Mouse (Mus musculus) lung, adult 2 months (tissue): ENCODE measurements around the gene Brpf1. TPM values are rescaled to one million over a fixed set of nuclear protein-coding genes. Genes with fewer than 3 reads are reported as not detected.

Experiments
- DNase-seq: peaks from one replicate; pipeline ENCODE4 v3.0.0; 2022
- H3K4me1 ChIP-seq: fragments of 200-500 bp; 2 replicates; pipeline ENCODE4 v1.6.1; 2011; ENCODE audit warnings: low read length; ENCODE audit not compliant: control insufficient read depth, insufficient read depth
- H3K4me3 ChIP-seq: fragments of 200-500 bp; replicated peaks from 2 replicates; pipeline ENCODE3; 2011; ENCODE audit warnings: low read depth, mild to moderate bottlenecking, control low read depth, low read length; ENCODE audit errors: extremely low read depth
- CTCF ChIP-seq: fragments of 200-500 bp; IDR thresholded peaks from 2 replicates; pipeline ENCODE4 v1.5.1; 2011; ENCODE audit warnings: mild to moderate bottlenecking, low read length, control low read depth; ENCODE audit not compliant: insufficient read depth
- POLR2A ChIP-seq: fragments of 200-500 bp; IDR thresholded peaks from 2 replicates; pipeline ENCODE4 v1.6.1; 2011; ENCODE audit warnings: low read depth, mild to moderate bottlenecking, control low read depth, low read length, borderline replicate concordance; ENCODE audit errors: extremely low read depth
- WGBS: fragments of 180-500 bp; shearing (Covaris S2); methylation state at CpG from one replicate; pipeline ENCODE4 v1.1.7; 2018; 5-methylcytosine and 5-hydroxymethylcytosine counted together
- polyA plus RNA-seq: library from polyadenylated mRNA; depleted of rRNA; stranded (reverse); fragments of >200 nt; gene quantifications from 2 replicates; pipeline ENCODE4 v1.2.3, GENCODE M21; 2012

Brpf1 gene
- polyA plus RNA-seq, 1 experiment = 21.3 TPM

DNA sequence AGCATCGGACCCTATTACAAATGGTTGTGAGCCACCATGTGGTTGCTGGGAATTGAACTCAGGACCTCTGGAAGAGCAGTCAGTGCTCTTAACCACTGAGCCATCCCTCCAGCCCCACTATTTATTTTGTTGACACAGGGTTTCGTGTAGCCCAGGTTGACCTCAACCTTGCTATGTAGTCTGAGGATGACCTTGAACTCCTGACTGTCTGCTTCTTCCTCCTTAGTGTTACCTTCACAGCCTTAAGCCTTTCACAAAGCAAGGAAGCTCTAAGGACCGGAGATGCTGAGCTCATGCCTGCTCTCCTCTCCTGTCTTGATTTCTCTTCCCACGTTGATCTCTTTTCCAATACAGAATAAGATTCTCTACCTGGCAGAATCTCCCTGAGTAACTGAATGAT lies 40.0 kb downstream of the Brpf1 start:
- Histone ChIP-seq H3K4me3 (no peak overlapping the region), H3K4me1 (peaks cover 12% of the 10 kb centered on the region)
- WGBS = 76% methylated on average over 4 of the region's 4 CpGs
- DNase-seq = no peak
- TF ChIP-seq POLR2A (no peak), CTCF (no peak)

DNA sequence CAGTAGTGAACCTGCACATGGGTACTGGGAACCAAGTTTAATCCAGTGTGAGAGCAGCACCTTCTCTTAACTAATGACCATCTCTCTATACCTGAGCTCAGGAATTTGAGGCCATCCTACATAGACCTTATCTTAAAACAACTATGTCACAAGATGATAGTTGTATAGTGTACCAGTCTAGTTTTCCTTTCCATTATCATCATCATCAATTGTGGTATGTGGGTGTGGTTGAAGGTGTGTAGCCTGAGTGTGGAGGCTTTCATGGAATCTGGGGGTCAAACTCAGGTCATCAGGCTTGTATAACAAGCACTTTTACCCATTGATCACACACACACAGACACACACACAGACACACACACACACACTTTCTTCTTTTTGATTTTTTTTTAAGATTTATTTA lies 43.6 kb downstream of the Brpf1 start:
- DNase-seq = no peak
- H3K4me1 ChIP-seq = 0 out of 2 replicates have a peak, but pooled peaks cover 2% of the 10 kb centered on the region
- H3K4me3 ChIP-seq = no peak overlapping the region
- TF ChIP-seq POLR2A (no peak), CTCF (no peak)

GRCm38 (mm10) chr6:113351161-113351560 lies 44.2 kb downstream of the Brpf1 start:
- no peak for DNase-seq
- H3K4me3 ChIP-seq = no peak overlapping the region
- WGBS = 91% methylated on average over 1 of the region's 1 CpGs
- 0 out of 2 replicates have a peak, but pooled peaks cover 2% of the 10 kb centered on the region for H3K4me1 ChIP-seq
- TF ChIP-seq CTCF (no peak), POLR2A (no peak)

- H3K4me3 ChIP-seq = no peak overlapping the region
- H3K4me1 ChIP-seq = 0 out of 2 replicates have a peak, but pooled peaks cover 2% of the 10 kb centered on the region
- DNase-seq = no peak
- no peak for TF ChIP-seq CTCF
- TF ChIP-seq POLR2A = no peak
- 44% methylated on average over 10 of the region's 10 CpGs for WGBS
Measured at GRCm38 (mm10) chr6:113351653-113352052, 44.7 kb downstream of the Brpf1 start.

DNA sequence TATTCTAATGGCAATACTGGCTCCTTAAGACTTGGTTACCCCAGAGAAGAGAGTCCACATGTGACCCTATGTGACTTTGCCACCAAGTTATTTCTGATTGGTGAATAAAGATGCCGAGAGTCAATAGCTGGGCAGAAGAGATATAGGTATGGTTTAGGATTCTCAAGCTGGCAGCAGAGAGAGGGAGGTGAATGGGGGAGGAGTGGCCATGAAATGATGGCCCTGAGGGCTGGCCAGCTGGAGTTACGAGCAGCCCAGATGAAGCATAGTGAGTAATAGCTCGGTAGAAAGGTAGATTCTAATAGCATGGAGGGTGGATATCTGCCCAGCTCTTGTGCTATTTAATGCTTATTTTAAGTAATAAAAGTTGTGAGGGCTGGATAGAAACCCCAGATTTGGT lies 45.9 kb downstream of the Brpf1 start:
- H3K4me1 ChIP-seq = 0 out of 2 replicates have a peak, but pooled peaks cover 2% of the 10 kb centered on the region
- DNase-seq = no peak
- H3K4me3 ChIP-seq = no peak overlapping the region
- TF ChIP-seq POLR2A = no peak
- TF ChIP-seq CTCF = no peak
- WGBS = 85% methylated on average over 3 of the region's 3 CpGs

GRCm38 (mm10) chr6:113353696-113354095 lies 46.8 kb downstream of the Brpf1 start:
- Histone ChIP-seq H3K4me3 (no peak overlapping the region), H3K4me1 (0 out of 2 replicates have a peak, but pooled peaks cover 2% of the 10 kb centered on the region)
- WGBS = 40% methylated on average over 3 of the region's 3 CpGs
- no peak for DNase-seq
- TF ChIP-seq POLR2A (no peak), CTCF (no peak)

DNA sequence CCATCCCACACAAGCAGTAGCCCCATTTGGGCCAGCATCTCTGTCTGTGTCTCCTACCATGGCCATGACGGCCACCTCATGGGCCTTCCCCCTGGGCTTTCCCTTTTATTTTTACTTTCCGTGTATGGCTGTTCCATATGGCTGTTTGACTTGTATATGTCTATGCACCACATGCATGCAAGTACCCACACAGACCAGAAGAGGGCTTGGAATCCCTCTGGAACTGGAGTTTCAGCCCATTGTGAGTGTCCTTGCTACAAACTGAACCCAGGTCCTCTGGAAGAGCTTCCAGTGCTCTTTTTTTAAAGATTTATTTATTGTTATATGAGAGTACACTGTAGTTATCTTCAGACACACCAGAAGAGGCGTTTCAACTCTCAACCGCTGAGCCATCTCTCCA lies 54.5 kb downstream of the Brpf1 start:
- TF ChIP-seq CTCF = no peak
- no peak for TF ChIP-seq POLR2A
- H3K4me3 ChIP-seq = no peak overlapping the region
- H3K4me1 ChIP-seq = no peaks in the 10 kb centered on the region
- 75% methylated on average over 4 of the region's 4 CpGs for WGBS
- DNase-seq = no peak

- Histone ChIP-seq H3K4me3 (no peak overlapping the region), H3K4me1 (no peaks in the 10 kb centered on the region)
- TF ChIP-seq CTCF (no peak), POLR2A (no peak)
- 100% methylated on average over 1 of the region's 1 CpGs for WGBS
- DNase-seq = no peak
Measured at GRCm38 (mm10) chr6:113362241-113362640, 55.3 kb downstream of the Brpf1 start.

- no peak for DNase-seq
- TF ChIP-seq CTCF (no peak), POLR2A (no peak)
- Histone ChIP-seq H3K4me3 (no peak overlapping the region), H3K4me1 (no peaks in the 10 kb centered on the region)
- WGBS = 60% methylated on average over 8 of the region's 8 CpGs
Measured at GRCm38 (mm10) chr6:113364518-113365135, 57.7 kb downstream of the Brpf1 start.

DNA sequence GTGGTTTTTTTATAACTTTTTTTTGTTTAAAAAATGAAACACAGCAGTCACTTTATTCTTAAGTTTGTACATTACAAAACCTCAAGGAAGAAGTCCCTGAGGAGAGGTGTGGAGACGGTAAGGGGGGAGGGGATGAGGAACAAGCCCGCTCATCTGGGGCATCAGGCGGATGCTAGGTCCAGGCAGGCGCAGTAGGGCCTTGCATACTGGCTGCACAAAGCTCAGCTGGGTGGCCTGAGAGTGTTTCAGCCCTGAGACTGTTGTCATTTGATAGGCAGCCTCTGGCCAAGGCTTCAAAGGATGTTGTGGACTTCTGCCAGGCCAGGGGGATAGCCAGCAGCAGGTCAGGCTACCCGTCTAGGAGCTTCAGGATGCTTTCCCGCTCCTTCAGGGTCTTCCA lies 59.7 kb downstream of the Brpf1 start:
- no peak overlapping the region for H3K4me3 ChIP-seq
- no peaks in the 10 kb centered on the region for H3K4me1 ChIP-seq
- DNase-seq = no peak
- WGBS = 91% methylated on average over 6 of the region's 6 CpGs
- TF ChIP-seq CTCF = no peak
- TF ChIP-seq POLR2A = no peak

GRCm38 (mm10) chr6:113367574-113367973 lies 60.6 kb downstream of the Brpf1 start:
- H3K4me3 ChIP-seq = no peak overlapping the region
- TF ChIP-seq POLR2A (no peak), CTCF (no peak)
- no peaks in the 10 kb centered on the region for H3K4me1 ChIP-seq
- no peak for DNase-seq
- WGBS = 96% methylated on average over 1 of the region's 1 CpGs
